Mouse (Mus musculus): Measurements from ENCODE around the gene Zfx. TPM values are rescaled to one million over a fixed set of nuclear protein-coding genes. Genes with fewer than 3 reads are reported as not detected.
A peak's percentile ranks its signal among the peaks of the same experiment; 100 is the strongest.

Zfx gene
- 3.7 and 3.8 TPM in 2 replicates for polyA plus RNA-seq (2012; rRNA removed)

GRCm38 (mm10) chrX:94123059-94123839 is at the start of gene Zfx:
TSS of gene Zfx (minus strand) at chrX:94123702.
- WGBS, result 32% methylated on average over 62 of the region's 82 CpGs
- H3K27me3 ChIP-seq (ENCODE audit: control insufficient read depth, insufficient read depth, low read length), result no peaks in the 10 kb centered on the region
- no peaks in the 10 kb centered on the region for H3K36me3 ChIP-seq (ENCODE audit: control insufficient read depth, insufficient read depth, low read length)
- peak within 1 kb of the TSS; percentile 74 for H3K4me3 ChIP-seq (ENCODE audit: extremely low read depth, insufficient read depth, insufficient read length)
- H3K4me1 ChIP-seq (ENCODE audit: control insufficient read depth, insufficient read depth, insufficient read length), result peaks cover 2% of the 10 kb centered on the region; the same call in 1 of the 2 replicates
- H3K27ac ChIP-seq (ENCODE audit: insufficient read depth, low read length), result peak within 1 kb of the TSS; percentile 97
- no peak for TF ChIP-seq POLR2A (IDR thresholded peaks at IDR 0.05; ENCODE audit: low read depth, low read length)
- no peak for TF ChIP-seq CTCF (IDR thresholded peaks at IDR 0.05; ENCODE audit: extremely low read depth, insufficient read depth, insufficient read length, insufficient replicate concordance)
- DNase-seq (ENCODE audit: low read depth in 1 of 2, low spot score in 2 of 2), result peak; percentile 32 to 60

GRCm38 (mm10) chrX:94169348-94169747 is 45.8 kb upstream of the Zfx start:
- TF ChIP-seq CTCF (IDR thresholded peaks at IDR 0.05; ENCODE audit: extremely low read depth, insufficient read depth, insufficient read length, insufficient replicate concordance), result no peak
- no peak for TF ChIP-seq POLR2A (IDR thresholded peaks at IDR 0.05; ENCODE audit: low read depth, low read length)
- WGBS, result 66% methylated on average over 6 of the region's 6 CpGs

GRCm38 (mm10) chrX:94152251-94152830 is 28.8 kb upstream of the Zfx start:
- WGBS, result 67% methylated on average over 11 of the region's 11 CpGs
- Histone ChIP-seq H3K36me3 (ENCODE audit: control insufficient read depth, insufficient read depth, low read length) (no peaks in the 10 kb centered on the region), H3K4me1 (ENCODE audit: control insufficient read depth, insufficient read depth, insufficient read length) (no peaks in the 10 kb centered on the region), H3K4me3 (ENCODE audit: extremely low read depth, insufficient read depth, insufficient read length) (no peak overlapping the region), H3K27ac (ENCODE audit: insufficient read depth, low read length) (no peak overlapping the region), H3K27me3 (ENCODE audit: control insufficient read depth, insufficient read depth, low read length) (no peaks in the 10 kb centered on the region)
- TF ChIP-seq CTCF (IDR thresholded peaks at IDR 0.05; ENCODE audit: extremely low read depth, insufficient read depth, insufficient read length, insufficient replicate concordance), result no peak
- no peak for TF ChIP-seq POLR2A (IDR thresholded peaks at IDR 0.05; ENCODE audit: low read depth, low read length)
- no peak for DNase-seq (ENCODE audit: low read depth in 1 of 2, low spot score in 2 of 2)

More at GRCm38 (mm10) chrX:94169348-94169747, 45.8 kb upstream of the Zfx start:
- no peaks in the 10 kb centered on the region for H3K4me1 ChIP-seq (ENCODE audit: control insufficient read depth, insufficient read depth, insufficient read length)
- H3K4me3 ChIP-seq (ENCODE audit: extremely low read depth, insufficient read depth, insufficient read length), result no peak overlapping the region
- DNase-seq (ENCODE audit: low read depth in 1 of 2, low spot score in 2 of 2), result no peak
- no peak overlapping the region for H3K27ac ChIP-seq (ENCODE audit: insufficient read depth, low read length)
- no peaks in the 10 kb centered on the region for H3K27me3 ChIP-seq (ENCODE audit: control insufficient read depth, insufficient read depth, low read length)
- H3K36me3 ChIP-seq (ENCODE audit: control insufficient read depth, insufficient read depth, low read length), result no peaks in the 10 kb centered on the region

GRCm38 (mm10) chrX:94150471-94150870 is 27.0 kb upstream of the Zfx start:
- no peaks in the 10 kb centered on the region for H3K27me3 ChIP-seq (ENCODE audit: control insufficient read depth, insufficient read depth, low read length)
- TF ChIP-seq POLR2A (IDR thresholded peaks at IDR 0.05; ENCODE audit: low read depth, low read length) (no peak), CTCF (IDR thresholded peaks at IDR 0.05; ENCODE audit: extremely low read depth, insufficient read depth, insufficient read length, insufficient replicate concordance) (no peak)
- H3K4me1 ChIP-seq (ENCODE audit: control insufficient read depth, insufficient read depth, insufficient read length), result no peaks in the 10 kb centered on the region
- H3K27ac ChIP-seq (ENCODE audit: insufficient read depth, low read length), result no peak overlapping the region
- no peak for DNase-seq (ENCODE audit: low read depth in 1 of 2, low spot score in 2 of 2)
- no peak overlapping the region for H3K4me3 ChIP-seq (ENCODE audit: extremely low read depth, insufficient read depth, insufficient read length)
- no peaks in the 10 kb centered on the region for H3K36me3 ChIP-seq (ENCODE audit: control insufficient read depth, insufficient read depth, low read length)
- 89% methylated on average over 19 of the region's 19 CpGs for whole genome bisulfite sequencing

- Histone ChIP-seq H3K4me1 (ENCODE audit: control insufficient read depth, insufficient read depth, insufficient read length) (no peaks in the 10 kb centered on the region), H3K27ac (ENCODE audit: insufficient read depth, low read length) (no peak overlapping the region), H3K4me3 (ENCODE audit: extremely low read depth, insufficient read depth, insufficient read length) (no peak overlapping the region), H3K36me3 (ENCODE audit: control insufficient read depth, insufficient read depth, low read length) (no peaks in the 10 kb centered on the region), H3K27me3 (ENCODE audit: control insufficient read depth, insufficient read depth, low read length) (no peaks in the 10 kb centered on the region)
- WGBS, result 68% methylated on average over 7 of the region's 7 CpGs
- no peak for TF ChIP-seq CTCF (IDR thresholded peaks at IDR 0.05; ENCODE audit: extremely low read depth, insufficient read depth, insufficient read length, insufficient replicate concordance)
- TF ChIP-seq POLR2A (IDR thresholded peaks at IDR 0.05; ENCODE audit: low read depth, low read length), result no peak
- DNase-seq (ENCODE audit: low read depth in 1 of 2, low spot score in 2 of 2), result no peak
Measured at GRCm38 (mm10) chrX:94142004-94142771, 18.7 kb upstream of the Zfx start.

- TF ChIP-seq POLR2A (IDR thresholded peaks at IDR 0.05; ENCODE audit: low read depth, low read length), result no peak
- no peak for TF ChIP-seq CTCF (IDR thresholded peaks at IDR 0.05; ENCODE audit: extremely low read depth, insufficient read depth, insufficient read length, insufficient replicate concordance)
- Histone ChIP-seq H3K36me3 (ENCODE audit: control insufficient read depth, insufficient read depth, low read length) (no peaks in the 10 kb centered on the region), H3K4me3 (ENCODE audit: extremely low read depth, insufficient read depth, insufficient read length) (no peak overlapping the region), H3K27me3 (ENCODE audit: control insufficient read depth, insufficient read depth, low read length) (no peaks in the 10 kb centered on the region), H3K27ac (ENCODE audit: insufficient read depth, low read length) (no peak overlapping the region), H3K4me1 (ENCODE audit: control insufficient read depth, insufficient read depth, insufficient read length) (no peaks in the 10 kb centered on the region)
- DNase-seq (ENCODE audit: low read depth in 1 of 2, low spot score in 2 of 2), result no peak
- WGBS, result 56% methylated on average over 1 of the region's 1 CpGs
Measured at GRCm38 (mm10) chrX:94140080-94140479, 16.6 kb upstream of the Zfx start.
